Mouse (Mus musculus) central nervous system, embryonic 18 days (tissue): ENCODE data around the gene Treml4. TPM values are rescaled to one million over a fixed set of nuclear protein-coding genes. Genes with fewer than 3 reads are reported as not detected.

Source experiments
- polyA plus RNA-seq: library from polyadenylated mRNA; depleted of rRNA; stranded (reverse); fragments of >200 nt; gene quantifications from 2 replicates; pipeline ENCODE4 v1.2.3, GENCODE M21; 2012; rRNA removed

Treml4 gene
- polyA plus RNA-seq: 0.09 TPM in 1 of 2 replicates, not detected in the other

DNA sequence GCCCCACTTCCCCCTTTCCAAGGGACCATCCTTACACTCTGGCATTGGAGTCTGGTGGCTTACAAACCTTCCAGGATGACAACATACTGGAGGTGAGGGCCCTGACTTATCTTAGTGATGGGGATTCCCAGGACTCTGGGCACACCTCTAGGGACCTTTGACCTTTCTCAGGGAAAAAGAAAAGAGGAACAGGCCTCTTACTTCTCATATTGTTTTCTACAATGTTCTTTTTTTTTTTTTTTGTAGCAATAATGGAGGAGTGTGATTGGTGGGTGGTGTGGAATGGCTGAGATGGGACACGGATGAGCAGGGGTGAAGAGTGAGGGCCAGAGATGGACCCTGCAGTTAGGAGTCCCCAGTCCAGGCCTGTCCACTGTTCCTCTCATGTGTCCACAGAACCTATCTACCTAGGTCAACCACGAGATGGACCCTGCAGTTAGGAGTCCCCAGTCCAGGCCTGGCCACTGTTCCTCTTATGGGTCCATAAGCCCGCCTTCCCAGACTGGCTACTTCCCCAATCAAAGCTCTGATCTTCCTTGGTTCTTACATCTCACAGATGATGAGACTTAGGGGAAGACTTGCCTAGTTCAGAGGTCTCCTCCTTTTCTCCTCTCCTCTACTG is at the start of gene Treml4:
Gene Treml4, plus strand, starts transcription at position 555 of the 622 bp plus-strand sequence.

GRCm38 (mm10) chr17:48232518-48232917 is 31.6 kb upstream of the Treml4 start, which contains the start of gene Trem1:
Gene Trem1, plus strand, starts transcription at chr17:48232768.

DNA sequence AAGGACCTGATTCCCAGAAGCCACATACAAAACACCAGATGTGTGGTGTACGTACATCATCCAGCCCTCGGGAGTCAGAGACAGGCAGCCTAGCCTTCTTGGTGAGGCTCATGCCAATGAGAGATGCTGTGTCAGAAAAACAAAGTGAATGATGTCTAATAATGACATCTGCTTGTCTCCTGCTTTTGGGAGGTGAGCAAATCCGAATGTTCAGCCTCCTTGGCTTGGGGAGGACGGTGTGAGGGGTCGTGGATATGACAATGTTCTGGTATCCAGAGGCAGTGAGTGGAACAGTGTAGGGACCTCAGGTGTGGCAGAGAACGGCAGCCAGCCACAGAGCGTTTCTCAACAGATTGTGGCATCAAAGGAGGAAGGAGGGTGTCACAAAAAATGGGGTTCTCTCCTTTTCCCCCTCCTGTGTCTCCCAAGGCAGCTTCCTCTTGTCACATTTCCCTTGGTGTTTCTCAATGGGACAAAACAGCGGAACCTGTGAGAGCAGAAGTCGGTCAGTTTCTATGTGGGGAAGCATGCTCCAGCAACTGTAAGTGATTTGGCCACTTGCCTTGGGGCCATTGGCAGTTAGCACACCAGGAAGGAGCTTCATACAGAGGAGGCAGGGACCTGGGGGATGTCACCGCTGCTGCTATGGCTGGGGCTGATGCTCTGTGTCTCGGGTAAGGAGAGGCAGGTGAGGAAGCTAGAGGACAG is 16.7 kb upstream of the Treml4 start, which contains the start of gene Trem3:
Gene Trem3, plus strand, starts transcription at position 557 of the 708 bp plus-strand sequence.

DNA sequence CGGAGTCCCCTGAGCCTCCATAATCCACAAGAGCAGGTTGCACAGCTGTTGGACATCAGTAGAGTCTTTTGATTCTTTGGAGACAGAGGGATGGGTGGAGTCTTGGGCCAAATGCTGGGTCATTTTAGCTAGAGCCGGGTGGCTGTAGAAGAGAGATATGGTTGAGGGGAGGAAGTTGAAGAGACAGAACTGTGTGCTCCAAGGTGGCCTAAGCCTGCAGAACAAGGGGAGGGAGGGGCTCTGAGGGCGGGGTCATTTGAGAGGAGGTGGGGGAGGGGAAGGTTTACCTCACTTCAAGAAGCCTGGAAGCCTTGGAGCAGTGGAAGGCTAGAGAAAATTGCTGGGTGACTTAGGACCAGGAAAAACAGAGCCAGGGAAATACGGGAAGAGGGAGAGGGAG is 35.1 kb downstream of the Treml4 start, which contains the start of gene Treml2:
Gene Treml2, plus strand, starts transcription at position 296 of the 400 bp plus-strand sequence.

DNA sequence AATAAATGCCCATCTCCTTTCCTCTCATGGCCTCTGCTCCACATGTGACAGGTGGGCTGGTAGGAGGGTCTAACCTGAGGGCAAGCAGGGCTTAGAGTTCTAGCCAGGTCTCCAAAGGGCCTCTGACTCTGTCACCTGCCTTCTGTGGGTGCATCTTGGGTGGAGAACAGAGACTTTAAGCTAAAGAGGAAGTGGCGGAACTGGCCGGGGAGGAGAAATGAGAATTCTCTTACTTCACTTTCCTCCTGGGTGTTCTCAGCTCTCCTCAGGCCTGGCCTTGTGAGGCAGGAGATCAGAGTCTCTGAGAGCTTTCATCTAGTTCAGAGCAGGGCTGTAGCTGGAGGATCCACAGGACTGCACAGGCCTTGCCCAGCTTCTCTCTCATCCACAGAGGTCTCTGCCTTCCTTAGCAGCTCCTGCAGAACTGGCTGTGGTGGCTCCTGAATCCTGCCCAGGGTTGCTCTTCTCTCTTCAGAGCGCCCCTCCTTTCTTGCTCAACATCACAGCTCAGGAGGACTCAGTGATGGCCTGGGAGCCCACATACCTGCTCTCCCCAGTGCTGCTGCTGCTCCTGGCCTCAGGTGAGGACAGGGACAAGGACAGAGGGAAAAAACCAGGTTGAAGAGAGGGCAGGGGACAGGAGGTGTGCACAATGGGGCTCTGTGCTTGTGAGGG is 51.9 kb downstream of the Treml4 start, which contains the start of gene B430306N03Rik:
Gene B430306N03Rik, plus strand, starts transcription at position 237 of the 675 bp plus-strand sequence.

Other genes with a start within 250 kb of the Treml4 start
- gene 1700122O11Rik, start 226.0 kb upstream of the Treml4 start, polyA plus RNA-seq: not detected in 2 replicates
- 0.05 TPM in 1 of 2 replicates, not detected in the other for gene 1700067P10Rik, start 175.0 kb upstream of the Treml4 start, polyA plus RNA-seq
- gene 9830107B12Rik, start 118.0 kb upstream of the Treml4 start, polyA plus RNA-seq: not detected in 2 replicates
- 0.05 TPM in 1 of 2 replicates, not detected in the other for gene A530064D06Rik, start 97.0 kb upstream of the Treml4 start, polyA plus RNA-seq
- gene Trem1, start 31.5 kb upstream of the Treml4 start, polyA plus RNA-seq: 0.03 TPM in 1 of 2 replicates, not detected in the other
- 0.08 and 0.09 TPM in 2 replicates for gene Trem3, start 16.5 kb upstream of the Treml4 start, polyA plus RNA-seq
- 0.10 and 0.13 TPM in 2 replicates for gene Treml2, start 35.2 kb downstream of the Treml4 start, polyA plus RNA-seq
- 0.03 and 0.09 TPM in 2 replicates for gene B430306N03Rik, start 51.8 kb downstream of the Treml4 start, polyA plus RNA-seq
- gene Trem2, start 82.1 kb downstream of the Treml4 start, polyA plus RNA-seq: 4.7 and 7.9 TPM in 2 replicates
- gene Treml1, start 95.6 kb downstream of the Treml4 start, polyA plus RNA-seq: 0.07 and 0.12 TPM in 2 replicates
- gene Nfya, start 145.6 kb downstream of the Treml4 start, polyA plus RNA-seq: 92.1 and 104 TPM in 2 replicates
- 19.0 and 21.8 TPM in 2 replicates for gene Oard1, start 145.7 kb downstream of the Treml4 start, polyA plus RNA-seq
- gene Apobec2, start 168.6 kb downstream of the Treml4 start, polyA plus RNA-seq: 0.32 and 5.4 TPM in 2 replicates
- 1.4 and 1.6 TPM in 2 replicates for gene Tspo2, start 187.2 kb downstream of the Treml4 start, polyA plus RNA-seq
- 0.15 and 0.17 TPM in 2 replicates for gene Unc5cl, start 190.6 kb downstream of the Treml4 start, polyA plus RNA-seq